Mouse (Mus musculus) liver, embryonic 15.5 days (tissue): Measurements from ENCODE around the gene Ypel2. TPM values are rescaled to one million over a fixed set of nuclear protein-coding genes. Genes with fewer than 3 reads are reported as not detected.

Experiments
- ATAC-seq: fragments of 200-750 bp; cut with Nextera tagmentation; 2 replicates; pipeline ENCODE4 v1.8.0; 2017; ENCODE audit warnings: moderate number of reproducible peaks, mild to moderate bottlenecking, moderate library complexity; ENCODE audit not compliant: insufficient read depth
- H3K27ac ChIP-seq: fragments of 300-500 bp; sonication (generic); replicated peaks from 2 replicates; pipeline ENCODE4 v1.5.1; 2015; ENCODE audit warnings: mild to moderate bottlenecking, inconsistent platforms
- H3K27me3 ChIP-seq: fragments of 300-500 bp; sonication (generic); 2 replicates; pipeline ENCODE4 v1.6.1; 2015; ENCODE audit warnings: mild to moderate bottlenecking, inconsistent platforms
- H3K36me3 ChIP-seq: fragments of 300-500 bp; sonication (generic); replicated peaks from 2 replicates; pipeline ENCODE4 v1.6.1; 2015; ENCODE audit warnings: moderate library complexity, mild to moderate bottlenecking, inconsistent platforms
- H3K4me1 ChIP-seq: fragments of 300-500 bp; sonication (generic); replicated peaks from 2 replicates; pipeline ENCODE4 v1.6.1; 2015; ENCODE audit warnings: inconsistent platforms
- H3K4me2 ChIP-seq: fragments of 300-500 bp; sonication (generic); 2 replicates; pipeline ENCODE4 v1.6.1; 2015; ENCODE audit warnings: moderate library complexity, mild to moderate bottlenecking, inconsistent platforms
- H3K4me3 ChIP-seq: fragments of 300-500 bp; sonication (generic); replicated peaks from 2 replicates; pipeline ENCODE4 v1.5.1; 2015; ENCODE audit warnings: mild to moderate bottlenecking, inconsistent platforms
- H3K9ac ChIP-seq: fragments of 300-500 bp; sonication (generic); 2 replicates; pipeline ENCODE4 v1.6.1; 2015; ENCODE audit warnings: moderate library complexity, mild to moderate bottlenecking, inconsistent platforms
- H3K9me3 ChIP-seq: fragments of 300-500 bp; sonication (generic); replicated peaks from 2 replicates; pipeline ENCODE4 v1.6.1; 2016; ENCODE audit warnings: inconsistent platforms
- WGBS: fragments of 180-500 bp; shearing (Covaris S2); methylation state at CpG from one replicate; pipeline ENCODE4 v1.1.7; 2015; ENCODE audit warnings: mixed read lengths; ENCODE audit not compliant: insufficient replicate concordance; 5-methylcytosine and 5-hydroxymethylcytosine counted together
- polyA plus RNA-seq: library from polyadenylated mRNA; unstranded; fragments of >200 nt; fragmentation: Nextera tagmentation; extraction: Ambion mirVana; gene quantifications from 2 replicates; pipeline ENCODE4 v1.2.1, GENCODE M21; 2015

Gene Ypel2
- polyA plus RNA-seq, 1 experiment from 2014 or later = 1.5 TPM

DNA sequence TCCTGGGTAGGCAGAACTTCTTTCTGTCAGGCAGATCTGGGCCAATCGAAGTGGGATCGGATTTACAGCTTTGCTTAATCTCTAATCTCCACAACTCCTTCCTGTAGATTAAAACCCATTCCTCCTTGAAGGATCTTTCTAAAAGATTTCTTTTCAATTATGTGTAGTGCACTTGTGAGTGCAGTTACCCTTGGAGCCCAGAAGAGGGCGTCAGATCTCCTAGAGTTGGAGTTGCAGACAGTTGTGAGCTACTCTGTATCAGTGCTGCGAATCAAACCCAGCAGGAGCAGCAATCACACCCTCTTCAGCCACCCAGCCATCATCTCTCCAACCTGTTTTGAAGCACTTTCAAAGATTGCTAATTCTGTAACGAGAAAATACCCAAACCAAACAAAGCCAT is 26.9 kb upstream of the Ypel2 start:
- no peaks in the 10 kb centered on the region for H3K27me3 ChIP-seq
- WGBS = 69% methylated on average over 5 of the region's 5 CpGs
- H3K9ac ChIP-seq = no peak overlapping the region
- H3K4me3 ChIP-seq = no peak overlapping the region
- ATAC-seq = no peak
- no peaks in the 10 kb centered on the region for H3K9me3 ChIP-seq
- H3K4me1 ChIP-seq = no peaks in the 10 kb centered on the region
- no peak overlapping the region for H3K27ac ChIP-seq
- H3K4me2 ChIP-seq = no peak overlapping the region
- no peaks in the 10 kb centered on the region for H3K36me3 ChIP-seq

DNA sequence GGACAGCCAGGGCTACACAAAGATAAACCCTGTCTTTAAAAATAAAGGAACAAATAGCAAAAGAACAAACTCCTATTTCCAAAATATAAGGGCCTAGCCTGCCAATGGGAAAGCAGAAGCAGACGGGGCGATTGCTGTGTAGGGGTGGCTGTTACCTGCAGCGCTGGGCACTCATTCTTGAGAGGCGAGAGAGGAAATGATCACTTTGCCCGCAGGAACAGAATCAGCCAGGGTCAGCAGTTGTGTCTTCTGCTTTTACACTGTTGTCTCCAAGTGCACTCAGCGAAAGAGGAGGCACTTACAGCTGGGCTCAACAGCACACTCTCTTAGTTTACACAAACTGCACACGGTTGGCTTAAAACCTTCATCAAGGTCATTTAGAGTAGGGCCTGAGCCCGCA is 25.9 kb upstream of the Ypel2 start:
- Histone ChIP-seq H3K9ac (no peak overlapping the region), H3K4me2 (no peak overlapping the region), H3K27me3 (no peaks in the 10 kb centered on the region), H3K36me3 (no peaks in the 10 kb centered on the region), H3K4me1 (no peaks in the 10 kb centered on the region), H3K9me3 (no peaks in the 10 kb centered on the region), H3K27ac (no peak overlapping the region), H3K4me3 (no peak overlapping the region)
- no peak for ATAC-seq
- 70% methylated on average over 8 of the region's 8 CpGs for WGBS

DNA sequence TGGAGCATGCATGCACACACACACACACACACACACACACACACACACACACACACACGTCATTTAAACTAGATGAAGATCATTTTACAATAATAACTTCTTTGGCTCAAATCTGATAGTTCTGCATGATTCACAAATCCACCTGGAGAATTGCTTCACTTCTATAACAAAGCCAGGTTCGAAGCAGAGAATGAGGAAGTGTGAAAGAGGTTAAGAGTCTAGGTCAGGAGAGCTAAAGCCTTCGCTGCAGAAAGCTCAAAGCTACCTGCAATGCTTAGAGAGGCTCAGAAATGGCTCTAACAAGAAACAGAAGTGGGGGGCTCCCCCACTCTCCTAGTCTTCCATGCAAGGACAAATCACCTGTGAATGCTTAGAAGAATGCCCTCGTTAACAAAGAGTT is 24.6 kb upstream of the Ypel2 start:
- Histone ChIP-seq H3K9me3 (no peaks in the 10 kb centered on the region), H3K4me1 (no peaks in the 10 kb centered on the region), H3K9ac (no peak overlapping the region), H3K4me3 (no peak overlapping the region), H3K27me3 (no peaks in the 10 kb centered on the region), H3K27ac (no peak overlapping the region), H3K36me3 (no peaks in the 10 kb centered on the region), H3K4me2 (no peak overlapping the region)
- ATAC-seq = no peak
- WGBS = 50% methylated on average over 4 of the region's 4 CpGs

- no peak overlapping the region for H3K9ac ChIP-seq
- no peaks in the 10 kb centered on the region for H3K4me1 ChIP-seq
- no peaks in the 10 kb centered on the region for H3K9me3 ChIP-seq
- H3K27ac ChIP-seq = no peak overlapping the region
- H3K36me3 ChIP-seq = no peaks in the 10 kb centered on the region
- WGBS = 33% methylated on average over 3 of the region's 3 CpGs
- H3K4me3 ChIP-seq = no peak overlapping the region
- H3K4me2 ChIP-seq = no peak overlapping the region
- H3K27me3 ChIP-seq = no peaks in the 10 kb centered on the region
- no peak for ATAC-seq
These were observed 22.2 kb upstream of the Ypel2 start for GRCm38 (mm10) chr11:87015691-87016090.

GRCm38 (mm10) chr11:87010476-87010875 is 17.0 kb upstream of the Ypel2 start:
- Histone ChIP-seq H3K4me2 (no peak overlapping the region), H3K9me3 (no peaks in the 10 kb centered on the region), H3K9ac (no peak overlapping the region), H3K27ac (no peak overlapping the region), H3K4me1 (no peaks in the 10 kb centered on the region), H3K27me3 (no peaks in the 10 kb centered on the region), H3K36me3 (no peaks in the 10 kb centered on the region), H3K4me3 (no peak overlapping the region)
- WGBS = 15% methylated on average over 9 of the region's 9 CpGs
- ATAC-seq = no peak

- no peaks in the 10 kb centered on the region for H3K36me3 ChIP-seq
- 61% methylated on average over 8 of the region's 8 CpGs for WGBS
- H3K9me3 ChIP-seq = no peaks in the 10 kb centered on the region
- H3K27me3 ChIP-seq = no peaks in the 10 kb centered on the region
- H3K4me1 ChIP-seq = no peaks in the 10 kb centered on the region
- no peak overlapping the region for H3K27ac ChIP-seq
- H3K4me2 ChIP-seq = no peak overlapping the region
- no peak overlapping the region for H3K4me3 ChIP-seq
- H3K9ac ChIP-seq = no peak overlapping the region
- no peak for ATAC-seq
These were observed 13.9 kb upstream of the Ypel2 start for GRCm38 (mm10) chr11:87007371-87007770.

GRCm38 (mm10) chr11:87004960-87005755 is 11.7 kb upstream of the Ypel2 start:
- H3K27ac ChIP-seq = no peak overlapping the region
- 46% methylated on average over 12 of the region's 12 CpGs for WGBS

DNA sequence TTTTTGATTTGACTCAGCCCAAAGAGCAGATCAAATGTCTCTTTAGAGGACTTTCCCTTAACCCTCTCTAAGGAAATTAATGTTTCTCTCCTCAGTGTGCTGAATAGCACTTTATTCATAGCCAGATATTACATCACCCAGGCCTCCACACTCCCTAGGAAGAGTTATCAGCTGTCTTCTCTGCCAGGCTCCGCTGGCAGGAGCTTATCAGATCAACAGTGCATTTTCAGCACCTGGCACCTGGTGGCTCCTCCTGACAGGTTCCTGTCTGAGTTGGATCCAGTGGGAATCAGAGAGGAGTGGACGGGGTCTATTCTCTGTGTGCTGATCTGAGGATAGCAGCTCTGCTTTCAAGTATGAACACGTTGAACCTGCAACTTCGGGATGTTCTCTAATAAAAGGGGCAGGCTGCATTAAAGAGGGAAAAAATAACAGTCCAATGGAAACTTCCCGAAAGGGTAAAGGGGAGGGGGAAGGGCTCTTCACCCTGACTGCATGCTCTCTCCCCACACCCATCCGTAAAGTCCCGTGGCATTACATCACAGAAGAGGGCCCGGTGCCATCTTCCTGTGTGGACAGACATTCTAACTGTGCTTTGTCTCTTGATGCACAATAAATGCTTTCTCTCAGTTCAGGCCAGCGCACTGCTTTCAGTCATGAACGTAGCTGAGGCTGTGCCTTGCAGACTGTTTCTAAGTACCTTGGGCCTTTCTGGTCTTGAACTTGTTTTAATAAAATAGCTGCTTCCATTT is 8.7 kb upstream of the Ypel2 start:
- Histone ChIP-seq H3K9me3 (no peaks in the 10 kb centered on the region), H3K4me1 (no peaks in the 10 kb centered on the region), H3K4me3 (no peak overlapping the region), H3K9ac (no peak overlapping the region), H3K27me3 (no peaks in the 10 kb centered on the region), H3K27ac (no peak overlapping the region), H3K4me2 (no peak overlapping the region), H3K36me3 (no peaks in the 10 kb centered on the region)
- WGBS = 54% methylated on average over 10 of the region's 10 CpGs
- no peak for ATAC-seq

More at GRCm38 (mm10) chr11:87004960-87005755, 11.7 kb upstream of the Ypel2 start:
- no peak overlapping the region for H3K4me2 ChIP-seq
- no peaks in the 10 kb centered on the region for H3K27me3 ChIP-seq
- no peaks in the 10 kb centered on the region for H3K9me3 ChIP-seq
- H3K36me3 ChIP-seq = no peaks in the 10 kb centered on the region
- H3K4me3 ChIP-seq = no peak overlapping the region
- H3K4me1 ChIP-seq = no peaks in the 10 kb centered on the region
- no peak overlapping the region for H3K9ac ChIP-seq
- no peak for ATAC-seq

GRCm38 (mm10) chr11:87001217-87001616 is 7.7 kb upstream of the Ypel2 start:
- H3K27me3 ChIP-seq = no peaks in the 10 kb centered on the region
- H3K4me3 ChIP-seq = no peak overlapping the region
- no peak overlapping the region for H3K9ac ChIP-seq
- H3K9me3 ChIP-seq = no peaks in the 10 kb centered on the region
- no peak for ATAC-seq
- no peaks in the 10 kb centered on the region for H3K4me1 ChIP-seq
- no peak overlapping the region for H3K27ac ChIP-seq
- H3K4me2 ChIP-seq = no peak overlapping the region
- no peaks in the 10 kb centered on the region for H3K36me3 ChIP-seq
- WGBS = 28% methylated on average over 8 of the region's 8 CpGs

DNA sequence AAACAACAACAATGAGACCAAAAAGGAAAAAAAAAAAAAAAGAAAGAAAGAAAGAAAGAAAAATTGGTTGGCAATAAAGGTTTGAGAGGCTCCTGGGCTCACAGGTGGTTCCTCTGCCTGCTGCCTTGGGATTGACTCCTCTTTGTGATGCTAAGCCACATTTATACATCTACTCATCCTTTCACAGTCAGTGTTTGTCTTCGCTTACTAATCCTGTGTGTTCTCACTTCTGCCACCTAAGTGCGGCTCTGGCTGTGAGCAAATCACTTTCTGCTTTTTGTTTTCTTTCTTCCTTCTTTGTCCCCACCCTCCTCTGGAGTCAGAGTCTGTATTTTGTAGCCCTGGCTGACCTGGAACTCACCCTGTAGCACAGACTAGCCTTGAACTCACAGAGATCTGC is 2.8 kb upstream of the Ypel2 start:
- no peak for ATAC-seq
- peaks cover 35% of the 10 kb centered on the region for H3K4me1 ChIP-seq
- 69% methylated on average over 2 of the region's 2 CpGs for WGBS

GRCm38 (mm10) chr11:86995625-86996221 is 2.2 kb upstream of the Ypel2 start:
- WGBS = 37% methylated on average over 6 of the region's 6 CpGs
- H3K36me3 ChIP-seq = no peaks in the 10 kb centered on the region
- no peak overlapping the region for H3K27ac ChIP-seq
- H3K9ac ChIP-seq = no peak overlapping the region
- no peak for ATAC-seq
- no peak overlapping the region for H3K4me3 ChIP-seq
- no peak overlapping the region for H3K4me2 ChIP-seq
- no peaks in the 10 kb centered on the region for H3K9me3 ChIP-seq
- H3K4me1 ChIP-seq = peaks cover 35% of the 10 kb centered on the region
- peaks cover 22% of the 10 kb centered on the region for H3K27me3 ChIP-seq

More for the DNA sequence above, 2.8 kb upstream of the Ypel2 start:
- no peaks in the 10 kb centered on the region for H3K36me3 ChIP-seq
- H3K9me3 ChIP-seq = no peaks in the 10 kb centered on the region
- H3K27ac ChIP-seq = no peak overlapping the region
- no peak overlapping the region for H3K9ac ChIP-seq
- H3K4me2 ChIP-seq = no peak overlapping the region
- H3K4me3 ChIP-seq = no peak overlapping the region
- H3K27me3 ChIP-seq = peaks cover 22% of the 10 kb centered on the region
